Mouse (Mus musculus) heart, adult 9 months (tissue): ENCODE results near the gene Cd300lg.
A peak's percentile ranks its signal among the peaks of the same experiment; 100 is the strongest.

ENCODE experiments used
- DNase-seq, 2 experiments: peaks; one replicate each; pipeline ENCODE4 v3.0.0; 2022; ENCODE audit warnings: low spot score in 2 of 2

Gene Cd300lg

DNA sequence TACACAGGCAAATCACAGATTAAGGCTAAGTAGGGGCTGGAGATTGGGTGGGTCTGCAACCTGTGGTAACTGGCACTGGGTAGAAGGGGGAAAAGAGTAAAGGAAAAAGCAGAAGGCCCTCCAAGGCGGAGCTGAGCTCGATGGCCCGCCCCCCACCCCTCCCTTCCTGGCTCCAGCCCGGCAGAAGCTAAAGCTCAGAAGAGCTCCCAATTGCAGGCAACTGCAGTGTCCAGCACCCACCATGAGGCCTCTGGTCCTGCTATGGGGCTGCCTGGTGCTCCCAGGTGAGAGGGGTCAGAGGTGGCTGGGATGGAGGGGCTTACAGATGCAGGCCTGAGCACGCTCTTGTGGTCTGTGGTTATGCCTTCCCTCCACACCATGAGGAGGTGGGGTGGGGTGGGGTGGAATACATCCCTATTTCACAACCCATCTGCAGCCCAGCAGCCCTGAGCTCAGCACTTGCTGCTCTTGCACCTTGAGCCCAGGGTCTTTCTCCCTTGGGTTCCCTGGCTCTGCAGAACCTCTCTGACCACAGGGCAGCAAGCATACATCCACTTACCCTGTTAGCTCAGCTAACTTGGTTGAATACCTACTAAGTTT lies at the start of gene Cd300lg:
TSS of gene Cd300lg (plus strand) at position 160 of the 600 bp plus-strand sequence.
- DNase-seq, result peak in 1 of 2 experiments; percentile 68

DNA sequence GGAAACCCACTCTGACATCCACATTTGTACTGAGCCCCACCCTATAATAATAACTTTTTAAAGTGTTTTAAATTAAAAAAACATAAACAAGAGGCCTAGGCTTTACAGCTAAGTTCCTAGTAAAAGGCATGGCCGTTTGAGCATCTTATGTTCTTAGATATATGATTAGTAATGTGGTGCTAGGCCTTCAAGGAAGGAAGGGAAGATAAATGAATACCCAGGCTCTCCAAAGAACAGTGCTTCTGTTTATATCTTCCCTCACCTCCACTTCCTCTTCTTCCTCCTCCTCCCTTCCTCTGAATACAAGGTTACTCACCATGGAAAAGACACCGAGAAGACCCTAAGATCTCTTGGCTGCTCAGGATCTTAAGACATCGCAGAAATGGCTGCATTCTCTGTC lies 49.5 kb upstream of the Cd300lg start:
- DNase-seq, result no peak

DNA sequence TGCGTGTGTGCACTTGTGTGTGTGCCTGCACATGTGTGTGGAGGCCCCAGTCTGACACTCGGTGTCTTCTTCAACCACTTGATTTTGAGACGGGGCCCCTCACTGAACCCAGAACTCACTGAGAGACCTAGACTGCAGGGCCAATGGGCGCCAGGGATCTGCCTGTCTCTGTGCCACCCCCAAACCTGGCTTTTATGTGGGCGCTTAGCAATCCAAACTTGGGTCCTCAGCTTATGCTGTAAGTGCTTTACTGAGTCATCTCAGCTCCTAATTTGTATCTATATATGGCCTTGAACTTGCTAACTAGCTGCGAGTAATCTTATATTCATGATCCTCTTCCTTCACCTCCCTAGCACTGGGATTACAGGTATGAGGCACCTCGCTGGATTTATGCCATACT lies 48.9 kb upstream of the Cd300lg start:
- DNase-seq, result no peak

DNA sequence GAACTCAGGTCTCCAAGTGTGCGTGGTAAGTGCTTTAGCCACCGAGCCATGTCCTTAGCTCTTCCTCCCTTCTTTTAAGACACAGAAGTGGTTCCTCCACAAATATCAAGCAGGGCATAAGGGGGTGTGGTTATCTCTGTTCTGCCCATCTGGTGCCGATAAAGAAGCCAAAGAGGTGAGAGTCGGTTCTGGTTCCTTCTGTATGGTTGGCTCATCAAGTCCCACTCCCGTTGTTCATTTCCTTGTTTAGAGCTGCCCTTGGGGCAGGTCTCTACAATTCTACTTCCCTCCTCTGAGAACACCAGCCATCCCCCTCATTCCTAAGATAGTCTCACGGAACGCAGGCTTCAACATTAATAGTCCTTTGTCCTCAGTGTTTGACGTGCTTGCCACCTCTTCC lies 47.2 kb upstream of the Cd300lg start:
- no peak for DNase-seq

DNA sequence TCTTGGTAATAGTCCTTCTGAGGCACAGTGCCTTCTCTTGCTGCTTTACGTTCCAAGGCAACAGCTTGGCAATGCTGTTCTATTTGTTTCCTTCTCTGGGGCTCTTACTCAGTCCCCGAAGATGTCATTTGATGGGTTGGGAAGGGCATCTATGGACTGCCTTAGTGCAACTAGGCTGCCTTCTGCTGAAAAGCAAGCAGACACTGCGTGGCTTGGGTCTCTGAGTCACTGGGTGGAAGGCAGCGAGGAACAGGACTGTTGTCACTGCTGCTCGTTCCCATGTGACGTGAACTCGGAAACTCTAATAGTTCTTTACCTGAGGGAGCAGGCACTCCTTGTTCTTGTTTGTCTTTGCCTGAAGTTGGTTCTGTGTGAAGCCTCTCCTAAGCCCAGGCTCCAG lies 45.4 kb upstream of the Cd300lg start:
- no peak for DNase-seq

DNA sequence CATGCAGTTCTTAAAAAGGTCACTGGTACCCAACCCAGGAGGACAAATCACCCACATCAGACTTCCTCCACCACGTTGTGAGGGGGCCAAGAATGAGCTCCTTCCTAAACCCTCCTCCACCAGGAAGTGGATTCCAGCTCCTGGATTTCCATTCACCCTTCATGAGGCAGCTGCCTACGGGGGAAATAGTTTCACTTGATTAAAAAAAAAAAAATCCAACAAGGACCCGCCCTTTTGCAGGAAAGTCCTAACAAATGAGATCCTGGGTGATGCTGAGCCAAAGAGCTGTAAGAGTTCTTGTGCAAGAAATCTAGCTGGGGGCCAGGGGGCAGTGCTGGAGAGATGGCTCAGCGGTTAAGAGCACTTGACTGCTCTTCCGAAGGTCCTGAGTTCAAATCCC lies 43.1 kb upstream of the Cd300lg start:
- DNase-seq, result peak; percentile 52 to 64

DNA sequence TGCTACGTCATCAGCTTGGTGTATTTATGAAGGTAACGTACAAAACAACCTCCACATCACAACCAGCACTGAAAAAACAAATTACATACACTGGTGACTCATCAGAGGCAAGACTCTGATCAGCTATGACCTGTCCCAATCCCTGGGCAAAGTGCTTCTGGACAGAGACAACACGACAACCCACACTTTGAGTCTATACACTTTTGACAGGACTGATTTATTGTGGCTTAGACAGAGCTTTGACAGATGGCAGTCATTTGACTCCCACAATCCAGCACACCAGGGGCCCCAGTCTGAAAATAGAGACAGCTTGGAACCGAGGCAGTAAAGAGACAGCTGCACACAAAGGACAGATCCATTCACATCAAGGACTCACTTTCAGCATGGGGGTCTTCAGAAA lies 41.8 kb upstream of the Cd300lg start:
- DNase-seq, result no peak

DNA sequence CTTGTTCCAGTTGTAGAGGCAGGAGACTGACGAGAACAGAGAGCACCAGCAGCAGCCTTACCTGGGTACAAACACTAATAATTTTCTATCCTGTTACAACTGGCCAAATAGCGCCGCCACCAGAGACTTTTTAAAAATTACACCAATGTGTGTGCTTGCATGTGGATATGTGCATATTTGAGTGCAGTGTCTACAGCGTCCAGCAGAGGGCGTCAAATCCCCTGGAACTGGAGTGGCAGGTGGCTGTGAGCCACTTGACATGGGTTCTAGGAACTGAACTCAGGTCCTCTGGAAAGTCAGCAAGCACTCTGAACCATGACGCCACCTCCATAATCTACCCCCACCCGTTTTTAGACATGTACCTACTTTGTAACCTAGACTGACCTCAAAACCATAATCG lies 37.1 kb upstream of the Cd300lg start:
- DNase-seq, result no peak

DNA sequence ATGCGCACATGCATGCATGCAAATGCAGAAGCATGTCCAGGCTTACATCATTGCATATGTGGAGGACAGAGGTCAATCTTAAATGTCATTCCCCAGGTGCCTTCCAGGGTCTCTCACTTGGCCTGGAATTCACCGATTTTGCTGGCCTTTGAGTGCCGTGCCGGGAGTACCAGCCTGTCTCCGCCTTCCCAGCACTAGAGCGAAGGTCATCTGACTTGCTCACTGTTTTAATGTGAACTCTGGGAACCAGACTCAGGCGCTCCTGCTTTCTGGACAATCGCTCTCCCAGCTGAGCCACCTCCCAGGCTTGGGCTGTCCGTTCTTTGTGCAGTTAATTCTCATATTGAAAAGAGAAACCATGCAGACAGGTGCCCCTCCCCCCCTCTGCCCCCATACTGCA lies 35.0 kb upstream of the Cd300lg start:
- no peak for DNase-seq

DNA sequence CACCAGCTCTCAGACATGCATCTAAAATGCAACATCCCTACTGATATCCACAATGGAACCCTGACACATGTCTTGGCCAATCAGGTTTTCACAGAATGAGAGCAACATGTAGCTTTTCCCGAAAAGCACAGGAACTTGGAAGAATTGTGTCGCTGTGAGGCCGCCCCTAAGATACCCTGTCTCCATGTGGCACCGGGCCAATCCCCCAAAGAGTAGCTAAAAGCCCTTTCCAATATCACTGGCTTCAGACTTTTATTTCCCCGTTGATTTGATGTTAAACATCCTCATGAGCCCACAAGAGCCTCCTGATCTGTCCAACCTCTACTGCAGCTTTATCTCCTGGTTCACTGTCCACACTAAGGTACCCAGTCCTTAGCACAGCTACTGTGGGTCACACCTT lies 34.6 kb upstream of the Cd300lg start:
- DNase-seq, result no peak

DNA sequence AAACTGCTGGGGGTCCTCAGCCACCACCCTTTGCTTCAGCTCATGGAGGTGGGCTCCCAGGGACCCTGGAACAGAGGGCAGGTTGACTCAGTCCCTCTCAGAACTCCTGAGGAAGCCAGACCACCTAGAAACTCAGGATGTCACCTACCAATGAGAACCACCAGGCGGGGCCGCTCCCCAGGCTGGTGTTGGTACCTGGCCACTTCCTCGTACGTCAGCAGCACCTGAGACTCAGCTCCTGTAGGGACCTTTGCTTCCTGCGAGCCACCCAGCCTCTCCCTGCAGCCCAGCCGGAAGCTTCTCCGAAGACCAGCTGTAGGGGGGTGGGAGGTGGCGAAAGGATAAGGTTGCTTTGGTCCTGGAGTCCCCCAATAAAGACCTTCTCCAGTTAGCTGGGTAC lies 32.9 kb upstream of the Cd300lg start:
- DNase-seq, result no peak

DNA sequence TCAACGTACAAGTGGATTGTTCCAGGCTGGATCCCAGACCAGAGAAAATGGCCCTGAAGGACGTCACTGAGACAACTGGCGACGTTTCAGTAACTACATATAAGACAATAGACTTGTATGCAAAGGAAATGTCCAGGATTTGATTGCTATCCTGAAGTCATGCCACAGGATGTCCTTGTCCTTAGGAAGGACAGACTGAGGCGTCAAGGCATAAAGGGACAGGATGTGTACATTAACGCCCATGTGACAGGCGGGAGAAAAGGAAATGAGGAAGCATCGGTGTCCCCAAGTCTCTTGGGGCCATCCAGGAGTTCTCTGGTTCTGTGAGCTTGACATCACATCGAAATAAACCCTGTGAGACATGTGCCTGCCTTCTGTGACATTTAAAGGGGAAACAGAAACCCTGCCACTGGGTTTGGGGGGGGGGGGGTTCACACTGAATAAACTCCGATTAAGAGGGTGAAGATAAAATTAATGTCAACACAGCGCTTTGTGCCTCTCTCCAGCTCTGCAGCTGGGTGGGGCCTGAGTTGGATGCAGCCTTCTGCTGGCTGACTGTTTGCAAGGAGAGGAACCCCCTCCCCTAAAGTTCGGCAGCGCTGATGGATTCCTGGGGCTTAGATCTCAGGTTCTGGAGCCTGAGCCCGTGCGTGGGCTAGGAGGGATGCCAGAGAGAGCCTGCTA lies 32.2 kb upstream of the Cd300lg start:
- no peak for DNase-seq

DNA sequence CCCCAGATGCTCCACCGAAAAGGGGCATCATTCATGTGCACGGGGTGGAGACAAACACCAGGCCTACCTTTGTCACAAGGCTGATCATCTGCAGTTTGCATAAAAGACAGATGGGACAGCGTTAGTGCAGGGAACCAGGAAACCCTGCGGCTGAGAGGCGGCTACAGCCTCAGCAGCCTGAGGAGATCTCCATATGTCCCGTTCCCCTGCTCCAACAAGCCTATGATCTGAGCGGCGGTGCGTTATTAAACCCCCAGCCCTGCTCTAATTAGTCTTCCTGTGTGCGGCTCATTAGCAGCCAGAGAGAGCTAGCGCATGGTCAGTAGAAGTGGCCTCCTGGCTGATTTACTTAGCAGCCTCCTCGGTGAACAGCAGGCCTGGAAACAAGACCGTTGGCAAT lies 31.2 kb upstream of the Cd300lg start:
- peak in 1 of 2 experiments; percentile 56 for DNase-seq

DNA sequence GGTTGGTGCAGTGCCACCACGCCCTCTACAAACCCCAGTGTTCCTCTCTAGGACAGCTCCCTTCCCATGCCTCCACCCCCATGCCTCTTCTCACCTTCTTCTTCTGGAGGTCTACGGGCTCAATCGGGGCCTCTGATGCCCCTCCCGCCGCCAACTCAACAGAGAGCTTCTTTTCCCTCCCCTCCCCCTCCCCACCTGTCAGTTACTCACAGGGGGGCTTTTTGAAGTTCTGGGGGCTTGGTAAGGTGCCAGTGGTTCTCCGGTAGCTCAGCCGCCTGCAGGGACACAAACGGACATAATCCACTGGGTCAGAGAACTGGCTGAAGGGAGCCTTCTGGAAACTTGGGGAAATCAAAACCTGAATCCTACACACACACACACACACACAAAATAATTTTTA lies 29.8 kb upstream of the Cd300lg start:
- DNase-seq, result no peak

DNA sequence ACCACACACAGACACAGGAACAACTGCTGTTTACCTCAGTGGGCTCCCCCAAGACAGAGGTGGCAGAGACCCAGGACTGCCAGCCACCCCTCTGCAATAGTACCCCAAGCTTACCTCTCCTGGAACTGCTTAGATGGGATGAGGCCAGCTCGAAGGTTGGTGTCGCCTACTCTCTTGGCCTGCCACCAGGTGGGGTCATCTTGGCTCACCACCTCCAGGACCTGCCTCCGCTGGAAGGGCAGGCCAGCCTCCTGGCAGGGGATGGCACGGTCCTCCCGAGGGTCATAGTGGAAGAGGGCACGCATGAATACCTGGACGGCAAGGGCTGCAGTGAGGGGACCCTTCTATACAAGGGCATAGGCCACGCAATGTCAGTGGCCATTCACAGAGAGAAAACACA lies 28.1 kb upstream of the Cd300lg start:
- DNase-seq, result no peak

DNA sequence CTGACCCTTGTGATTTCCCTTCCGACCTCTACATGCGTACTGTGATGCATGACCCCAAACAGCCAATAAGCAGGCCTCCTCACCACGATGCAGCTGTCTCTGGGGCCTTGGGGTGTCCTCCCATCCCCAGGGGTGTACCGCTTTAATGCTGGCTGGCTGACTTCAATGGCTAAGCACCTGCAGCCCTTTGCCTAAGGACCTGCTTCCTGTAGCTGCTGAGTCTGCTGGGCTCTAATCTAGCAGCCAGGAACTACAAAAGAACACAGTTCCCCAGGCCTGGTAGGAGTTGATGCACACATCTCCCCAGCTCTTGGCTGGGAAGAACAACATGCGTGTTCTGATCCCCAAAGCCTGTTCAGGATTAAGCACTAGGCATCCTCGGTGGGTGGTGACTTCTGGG lies 25.8 kb upstream of the Cd300lg start:
- DNase-seq, result no peak

DNA sequence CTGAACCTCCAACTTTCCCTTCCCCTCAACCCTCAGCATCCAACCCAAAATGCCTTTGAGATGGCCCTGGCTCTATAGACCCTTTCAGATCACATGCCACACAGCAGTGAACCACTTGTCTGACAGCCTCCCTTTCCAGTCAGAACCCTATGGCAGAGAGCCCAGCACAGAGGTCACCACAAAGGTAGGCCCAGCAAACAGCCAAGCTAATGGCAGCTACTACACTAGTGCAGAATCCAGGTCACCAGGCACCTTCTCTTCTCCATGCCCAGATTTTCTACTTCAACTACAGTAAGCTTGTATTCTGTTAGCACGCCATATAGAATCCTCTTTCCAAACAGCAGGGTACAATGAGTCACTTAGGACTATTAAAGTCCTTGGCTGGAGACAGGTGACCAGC lies 25.2 kb upstream of the Cd300lg start:
- DNase-seq, result peak; percentile 41 to 54

DNA sequence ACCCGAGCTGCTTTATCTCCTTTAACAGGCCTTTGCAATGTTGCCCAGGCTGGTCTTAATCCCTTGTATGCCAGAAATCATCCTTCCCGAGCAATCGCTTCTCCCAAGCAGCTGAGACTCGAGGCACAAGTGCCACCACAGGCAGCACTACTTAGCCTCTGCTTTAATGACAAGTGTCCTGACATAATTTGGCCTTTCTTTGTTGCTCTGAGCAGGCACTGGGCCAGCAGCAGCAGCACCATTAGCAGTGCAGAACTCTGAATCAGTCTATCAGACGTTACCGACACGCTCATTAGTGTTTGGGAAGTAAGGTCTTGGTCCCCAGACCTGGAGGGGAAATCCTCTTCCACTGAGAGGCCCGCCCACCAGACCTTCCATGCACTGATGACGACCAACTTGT lies 21.6 kb upstream of the Cd300lg start:
- no peak for DNase-seq

DNA sequence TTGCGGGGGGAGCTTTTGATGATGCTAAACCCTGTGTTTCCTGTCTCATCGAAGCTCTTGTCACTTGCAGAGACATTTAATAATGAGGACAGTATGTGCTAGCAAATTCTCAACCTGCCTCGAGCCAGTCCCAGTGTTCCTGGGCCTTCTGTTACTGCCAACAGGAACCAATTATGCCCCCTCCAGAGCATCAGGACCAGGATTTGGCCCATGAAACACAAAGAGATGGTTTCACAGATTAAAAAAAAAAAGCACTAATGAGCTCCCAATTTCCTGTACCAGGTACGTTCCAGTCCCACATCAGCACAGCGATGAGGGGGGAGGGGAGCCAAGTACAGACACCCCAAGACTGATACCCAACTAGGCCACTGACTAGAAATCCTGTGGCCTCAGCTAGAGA lies 20.1 kb upstream of the Cd300lg start:
- DNase-seq, result no peak

DNA sequence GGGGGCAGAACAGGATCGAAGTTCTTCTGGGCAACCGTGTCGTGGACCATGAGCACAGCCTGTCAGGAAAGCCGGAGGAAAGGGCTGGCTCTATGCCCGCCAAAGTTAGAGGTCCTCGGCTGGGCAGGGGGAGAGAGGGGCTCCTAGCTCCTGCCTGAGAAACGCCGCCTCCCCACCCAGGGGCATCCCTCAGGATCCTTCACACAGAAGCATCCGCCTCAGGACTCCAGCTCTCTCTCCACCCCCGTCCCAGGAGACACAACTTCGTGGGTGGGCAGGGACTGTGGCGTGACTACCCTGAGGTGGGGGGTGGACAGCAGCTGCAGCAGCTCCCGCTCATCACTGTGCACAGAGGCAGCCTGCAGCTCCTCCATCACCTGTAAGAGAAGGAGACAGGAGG lies 17.9 kb upstream of the Cd300lg start:
- no peak for DNase-seq

DNA sequence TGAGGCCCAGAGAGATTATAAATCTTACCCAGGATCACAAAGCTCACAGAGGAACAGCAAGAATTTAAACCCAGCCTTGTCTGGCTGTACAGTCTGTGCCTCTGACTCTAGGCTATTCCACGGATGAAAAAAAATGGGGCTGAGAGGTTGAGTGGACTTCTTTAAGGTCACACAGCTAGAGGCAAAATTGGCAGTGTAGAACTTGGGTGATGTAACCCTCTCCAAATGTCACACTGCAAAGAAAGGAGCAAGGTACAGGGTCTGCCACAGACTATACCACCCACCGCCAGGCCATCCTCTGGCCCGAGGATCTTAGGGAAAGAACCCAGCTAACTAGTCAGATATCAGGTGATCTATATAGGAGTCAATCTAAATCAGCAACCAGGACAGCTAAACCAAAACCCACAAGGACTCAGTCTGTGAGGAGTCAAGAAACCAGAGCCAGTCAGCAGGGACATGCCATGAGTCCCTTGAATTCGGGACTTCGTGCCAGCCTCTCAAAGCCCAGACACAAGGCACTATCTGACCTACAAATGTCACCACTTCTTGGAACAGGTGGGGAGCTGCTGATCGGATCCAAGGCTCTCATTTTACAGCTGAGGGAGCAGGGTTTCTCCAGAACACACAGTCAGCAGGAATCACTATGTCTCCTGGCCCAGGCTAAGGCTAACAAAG lies 17.1 kb upstream of the Cd300lg start:
- no peak for DNase-seq

DNA sequence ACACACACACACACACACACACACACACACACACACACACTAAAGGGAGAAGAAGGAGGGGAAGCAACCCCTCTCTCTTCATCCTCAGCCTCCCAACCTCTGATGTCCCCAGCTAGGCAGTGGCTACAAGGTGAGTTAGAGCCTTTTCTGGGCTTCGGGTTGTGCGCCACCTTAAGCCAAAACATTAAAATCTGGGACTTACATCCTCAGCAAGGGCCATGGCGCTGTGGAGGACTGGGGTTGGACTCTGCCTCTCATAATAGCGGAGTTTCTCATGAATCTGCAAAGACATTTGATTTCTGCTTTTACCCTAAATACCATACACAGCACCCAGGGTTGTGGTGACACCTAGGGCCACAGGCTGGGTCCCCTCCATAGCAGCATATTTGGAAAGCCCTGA lies 16.4 kb upstream of the Cd300lg start:
- no peak for DNase-seq

DNA sequence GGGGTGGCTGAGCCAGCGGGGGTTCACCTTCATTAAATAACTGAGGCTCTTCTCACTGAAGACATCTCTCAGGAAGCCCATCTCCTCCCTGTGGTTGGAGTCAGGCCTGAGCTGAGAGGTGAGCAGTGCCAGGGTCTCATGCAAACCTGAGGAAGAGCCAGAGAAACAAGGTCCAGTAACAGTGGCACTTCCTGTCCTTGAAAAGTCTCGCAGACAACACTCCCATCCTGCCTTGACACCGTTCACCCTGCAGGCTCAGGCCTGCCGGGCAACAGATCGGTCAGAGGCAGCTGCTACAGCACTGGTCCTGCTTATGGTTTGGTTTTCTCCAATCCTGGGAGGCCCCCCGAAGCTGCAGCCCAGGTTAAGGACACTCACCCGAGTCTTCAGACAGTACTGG lies 16.0 kb upstream of the Cd300lg start:
- no peak for DNase-seq
